Mouse (Mus musculus) liver, adult (tissue): ENCODE measurements around the gene Cnnm3.

Source experiments
- GATA4 ChIP-seq: IDR thresholded peaks from 2 replicates; pipeline ENCODE4 v1.6.1; 2014; ENCODE audit warnings: mild to moderate bottlenecking, low read length; ENCODE audit not compliant: insufficient replicate concordance

Cnnm3 gene

GRCm38 (mm10) chr1:36485080-36485479 lies 26.6 kb upstream of the Cnnm3 start:
- TF ChIP-seq GATA4, result no peak

DNA sequence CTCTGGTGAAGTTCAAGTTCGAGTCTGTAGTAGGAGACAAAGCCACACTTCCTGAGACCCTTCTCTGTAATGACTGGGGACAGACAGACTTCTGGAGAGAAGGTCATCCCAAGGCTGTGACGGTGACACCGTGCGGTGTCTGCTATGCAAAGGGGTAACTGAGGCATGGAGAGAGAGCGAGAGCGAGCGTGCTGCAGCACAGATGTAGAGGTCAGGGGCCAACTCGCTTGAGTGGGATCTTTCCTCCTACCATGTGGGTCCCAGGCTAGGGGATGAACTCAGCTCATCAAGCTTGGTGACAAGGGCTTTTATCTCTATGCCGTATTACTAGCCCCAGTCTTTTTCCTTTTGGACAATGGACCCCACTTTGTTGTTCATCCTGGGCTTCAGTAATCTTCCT lies 24.6 kb upstream of the Cnnm3 start:
- no peak for TF ChIP-seq GATA4

- no peak for TF ChIP-seq GATA4
Measured at GRCm38 (mm10) chr1:36489661-36490060, 22.0 kb upstream of the Cnnm3 start.

GRCm38 (mm10) chr1:36492416-36493139 lies 19.1 kb upstream of the Cnnm3 start:
- no peak for TF ChIP-seq GATA4

GRCm38 (mm10) chr1:36493299-36493698 lies 18.4 kb upstream of the Cnnm3 start:
- TF ChIP-seq GATA4, result no peak

DNA sequence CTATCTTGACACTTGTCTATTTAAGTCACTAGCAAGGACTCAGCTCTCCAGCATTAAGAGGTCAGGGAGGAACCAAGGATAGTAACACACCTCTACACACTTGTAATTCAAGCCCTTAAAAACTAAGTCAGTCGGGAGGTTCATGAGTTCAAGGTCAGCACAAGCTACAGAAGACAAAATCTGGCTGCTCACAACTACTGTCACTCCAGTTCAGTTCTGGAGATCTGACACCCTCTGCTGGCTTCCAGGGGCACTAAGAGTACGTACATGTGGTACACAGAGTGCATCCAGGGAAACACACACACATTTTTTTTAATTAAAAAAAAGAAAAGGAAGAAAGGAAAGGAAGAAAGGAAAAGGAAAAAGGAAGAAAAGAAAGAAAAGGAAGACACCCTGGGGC lies 14.9 kb upstream of the Cnnm3 start:
- no peak for TF ChIP-seq GATA4

DNA sequence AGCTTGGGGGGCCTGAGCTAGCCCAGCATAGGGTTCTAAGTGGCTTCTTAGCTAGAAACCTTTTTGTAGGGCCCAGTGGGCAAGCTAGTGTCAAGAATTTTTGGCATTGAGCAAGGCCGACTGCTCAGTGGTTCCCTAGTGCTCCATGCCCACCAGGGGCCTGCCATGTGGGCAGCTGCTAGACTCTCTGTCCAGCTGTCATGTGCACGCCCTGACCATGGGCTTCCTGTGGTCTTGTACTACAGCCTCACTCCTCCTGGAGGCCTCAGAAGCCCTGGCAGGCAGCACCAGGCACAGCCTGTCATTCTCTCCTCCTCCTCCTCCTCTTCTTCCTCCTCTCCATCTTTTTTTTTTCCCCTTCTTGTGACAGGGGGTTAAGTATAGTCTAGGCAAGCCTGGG lies 14.4 kb upstream of the Cnnm3 start:
- no peak for TF ChIP-seq GATA4

- TF ChIP-seq GATA4, result no peak
Measured at GRCm38 (mm10) chr1:36501261-36501660, 10.4 kb upstream of the Cnnm3 start.

- no peak for TF ChIP-seq GATA4
Measured at GRCm38 (mm10) chr1:36508238-36508637, 3.4 kb upstream of the Cnnm3 start.

- TF ChIP-seq GATA4, result no peak
Measured at GRCm38 (mm10) chr1:36512089-36512965, 660 bp downstream of the Cnnm3 start.

DNA sequence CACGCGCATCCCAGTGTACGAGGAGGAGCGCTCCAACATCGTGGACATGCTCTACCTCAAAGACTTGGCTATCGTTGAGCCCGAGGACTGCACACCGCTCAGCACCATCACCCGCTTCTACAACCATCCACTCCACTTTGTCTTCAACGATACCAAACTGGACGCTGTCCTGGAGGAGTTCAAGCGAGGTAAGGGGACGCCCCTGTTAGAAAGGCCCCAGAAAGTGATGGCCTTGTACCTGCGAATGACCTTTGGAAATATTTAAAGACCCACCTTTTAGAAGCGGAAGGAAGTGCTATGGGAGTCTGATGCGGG lies 1.3 kb downstream of the Cnnm3 start:
- no peak for TF ChIP-seq GATA4

DNA sequence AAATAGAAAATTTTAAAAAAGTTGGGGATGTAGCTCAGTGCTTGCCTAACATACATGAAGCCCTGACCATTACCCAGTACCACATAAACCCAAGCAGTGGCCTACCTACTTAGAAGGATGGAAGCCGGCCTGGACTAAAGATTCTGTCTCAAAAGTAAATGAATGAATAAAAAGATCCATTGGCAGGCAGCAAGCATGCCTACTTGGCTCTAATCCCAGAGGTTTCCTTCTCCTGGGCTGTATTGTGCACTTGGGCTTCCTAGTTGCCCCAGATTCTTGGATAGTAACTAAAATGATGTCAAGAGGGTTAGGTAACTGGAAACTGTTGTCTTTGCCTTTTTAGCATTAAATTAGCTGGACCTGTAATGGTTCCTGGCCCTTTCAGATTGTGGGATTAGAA lies 1.6 kb downstream of the Cnnm3 start:
- TF ChIP-seq GATA4, result no peak

- TF ChIP-seq GATA4, result no peak
Measured at GRCm38 (mm10) chr1:36513718-36514117, 2.1 kb downstream of the Cnnm3 start.

- TF ChIP-seq GATA4, result no peak
Measured at GRCm38 (mm10) chr1:36518259-36518658, 6.6 kb downstream of the Cnnm3 start.

GRCm38 (mm10) chr1:36519626-36520025 lies 8.0 kb downstream of the Cnnm3 start:
- TF ChIP-seq GATA4, result no peak

DNA sequence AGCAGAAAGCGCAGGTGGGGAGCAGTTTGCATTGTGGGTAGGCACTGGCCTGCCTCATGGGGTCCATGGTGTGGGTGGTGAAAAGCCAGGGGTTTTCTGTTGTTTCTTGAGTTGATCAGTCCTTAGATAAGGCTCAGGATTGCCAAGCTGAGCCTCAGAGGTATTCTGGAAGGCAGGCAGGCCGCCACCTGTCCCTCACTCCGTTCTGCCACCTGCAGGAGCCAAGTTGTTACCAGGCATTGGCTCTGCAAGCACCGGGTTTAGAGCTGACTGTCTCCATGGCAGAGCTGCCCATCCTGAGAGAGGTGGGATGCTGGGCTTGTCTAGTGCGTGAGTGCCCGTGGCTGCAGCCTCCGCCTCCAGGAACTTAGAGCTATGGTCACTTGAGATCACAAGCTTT lies 10.5 kb downstream of the Cnnm3 start:
- TF ChIP-seq GATA4, result no peak
